Mouse (Mus musculus) stomach, embryonic 15.5 days (tissue): ENCODE results near the gene Tmem41a. TPM values are rescaled to one million over a fixed set of nuclear protein-coding genes. Genes with fewer than 3 reads are reported as not detected.

Experiments used
- ATAC-seq: fragments of 200-750 bp; cut with Nextera tagmentation; 2 replicates; pipeline ENCODE4 v1.8.0; 2017; ENCODE audit warnings: low read depth, moderate number of reproducible peaks, moderate TSS enrichment; ENCODE audit not compliant: insufficient read depth, low FRiP score
- H3K27ac ChIP-seq: fragments of 300-500 bp; sonication (generic); 2 replicates; pipeline ENCODE4 v1.5.1; 2015; ENCODE audit warnings: mild to moderate bottlenecking, inconsistent platforms
- H3K27me3 ChIP-seq: fragments of 300-500 bp; sonication (generic); replicated peaks from 2 replicates; pipeline ENCODE4 v1.6.1; 2015; ENCODE audit warnings: inconsistent platforms
- H3K36me3 ChIP-seq: fragments of 300-500 bp; sonication (generic); 2 replicates; pipeline ENCODE4 v1.6.1; 2015; ENCODE audit warnings: inconsistent platforms
- H3K4me1 ChIP-seq: fragments of 300-500 bp; sonication (generic); 2 replicates; pipeline ENCODE4 v1.6.1; 2015; ENCODE audit warnings: inconsistent platforms
- H3K4me2 ChIP-seq: fragments of 300-500 bp; sonication (generic); 2 replicates; pipeline ENCODE4 v1.6.1; 2015; ENCODE audit warnings: mild to moderate bottlenecking, inconsistent platforms
- H3K4me3 ChIP-seq: fragments of 300-500 bp; sonication (generic); replicated peaks from 2 replicates; pipeline ENCODE4 v1.5.1; 2015; ENCODE audit warnings: inconsistent platforms
- H3K9ac ChIP-seq: fragments of 300-500 bp; sonication (generic); 2 replicates; pipeline ENCODE4 v1.6.1; 2015; ENCODE audit warnings: inconsistent platforms
- H3K9me3 ChIP-seq: fragments of 300-500 bp; sonication (generic); 2 replicates; pipeline ENCODE4 v1.6.1; 2016; ENCODE audit warnings: inconsistent platforms
- WGBS: fragments of 180-500 bp; shearing (Covaris S2); methylation state at CpG from one replicate; pipeline ENCODE4 v1.1.7; 2015; 5-methylcytosine and 5-hydroxymethylcytosine counted together
- polyA plus RNA-seq: library from polyadenylated mRNA; unstranded; fragments of >200 nt; fragmentation: Nextera tagmentation; extraction: Ambion mirVana; gene quantifications from 2 replicates; pipeline ENCODE4 v1.2.1, GENCODE M21; 2015

The Tmem41a gene
- polyA plus RNA-seq, 1 experiment from 2014 or later = 40.6 TPM

- no peaks in the 10 kb centered on the region for H3K9me3 ChIP-seq
- no peaks in the 10 kb centered on the region for H3K36me3 ChIP-seq
- no peak overlapping the region for H3K4me3 ChIP-seq
- no peaks in the 10 kb centered on the region for H3K4me1 ChIP-seq
- no peaks in the 10 kb centered on the region for H3K27me3 ChIP-seq
- no peak for ATAC-seq
- no peak overlapping the region for H3K27ac ChIP-seq
- WGBS = 88% methylated on average over 6 of the region's 6 CpGs
- H3K4me2 ChIP-seq = no peak overlapping the region
- H3K9ac ChIP-seq = no peak overlapping the region
Observed at GRCm38 (mm10) chr16:21893890-21894289, 53.5 kb downstream of the Tmem41a start.

- Histone ChIP-seq H3K9me3 (no peaks in the 10 kb centered on the region), H3K4me3 (no peak overlapping the region), H3K9ac (no peak overlapping the region), H3K4me1 (no peaks in the 10 kb centered on the region), H3K27me3 (no peaks in the 10 kb centered on the region), H3K4me2 (no peak overlapping the region), H3K27ac (no peak overlapping the region), H3K36me3 (no peaks in the 10 kb centered on the region)
- WGBS = 82% methylated on average over 2 of the region's 2 CpGs
- ATAC-seq = no peak
Observed at GRCm38 (mm10) chr16:21887601-21888000, 59.8 kb downstream of the Tmem41a start.

Other genes with a start within 250 kb of the Tmem41a start
- gene Ehhadh, start 159.7 kb downstream of the Tmem41a start, polyA plus RNA-seq = 5.0 and 5.1 TPM in 2 replicates
- gene Map3k13, start 153.2 kb downstream of the Tmem41a start, polyA plus RNA-seq = 1.1 TPM in 2 replicates
- gene Liph, start 48.1 kb upstream of the Tmem41a start, polyA plus RNA-seq = 15.9 and 21.4 TPM in 2 replicates
- gene Senp2, start 61.9 kb upstream of the Tmem41a start, polyA plus RNA-seq = 42.4 and 42.9 TPM in 2 replicates
- 101 and 115 TPM in 2 replicates for gene Igf2bp2, start 215.7 kb upstream of the Tmem41a start, polyA plus RNA-seq